Mouse (Mus musculus): ENCODE data around the gene Vsx2. TPM values are rescaled to one million over a fixed set of nuclear protein-coding genes. Genes with fewer than 3 reads are reported as not detected.
"Not testable (repeated sequence)": the region's sequence is repeated elsewhere in the genome, so short reads cannot be mapped to it uniquely, and the experiment has no call there.

Gene Vsx2
- not detected for total RNA-seq (2021)
- long read RNA-seq, experiment 1, result 0 reads
- long read RNA-seq, experiment 2, result 0 reads

DNA sequence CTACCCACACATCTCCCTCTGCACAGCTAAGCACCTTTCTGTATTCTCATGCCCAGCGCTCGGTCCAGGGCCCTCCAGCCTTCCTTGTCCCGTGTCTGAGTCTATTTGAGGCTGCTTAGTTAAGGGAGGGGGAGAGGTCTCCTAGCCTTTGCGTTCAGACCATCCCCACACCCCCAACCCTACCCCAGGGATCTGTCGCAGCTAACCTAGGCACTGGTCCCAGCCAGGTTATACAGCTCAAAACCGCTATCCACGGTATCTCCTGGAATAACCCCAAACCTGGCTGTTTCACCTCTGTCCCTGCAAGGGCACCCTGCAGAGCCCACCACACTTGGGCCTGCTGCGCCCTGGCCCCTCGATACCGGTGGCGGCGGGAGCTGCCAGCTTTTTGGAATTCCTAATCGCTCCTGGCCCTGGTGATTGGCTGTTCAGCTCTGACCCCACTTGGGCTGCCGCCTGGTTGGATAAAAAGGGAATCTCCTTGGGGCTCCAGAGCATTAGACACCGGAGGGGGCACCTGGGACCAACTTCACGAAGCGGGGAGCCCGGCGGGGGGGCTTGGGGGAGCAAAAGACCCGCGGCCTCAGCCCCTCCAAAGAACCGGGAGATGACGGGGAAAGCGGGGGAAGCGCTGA, at the start of gene Vsx2:
Gene Vsx2, plus strand, starts transcription at position 427 of the 635 bp plus-strand sequence.
- no peak within 1 kb of the TSS for H3K4me3 ChIP-seq

GRCm38 (mm10) chr12:84523728-84524127, 45.8 kb upstream of the Vsx2 start:
- H3K4me3 ChIP-seq, result no peak overlapping the region
- TF ChIP-seq CTCF (IDR thresholded peaks at IDR 0.05), result no peak
- intact Hi-C loops (cut with DNase I), result no loop called here
- no peak for DNase-seq
- no peak overlapping the region for H3K27ac ChIP-seq

More for the DNA sequence above, at the start of gene Vsx2:
- TF ChIP-seq CTCF (IDR thresholded peaks at IDR 0.05), result no peak
- DNase-seq, result no peak
- intact Hi-C loops (cut with DNase I), result no loop called here
- H3K27ac ChIP-seq, result no peak within 1 kb of the TSS

DNA sequence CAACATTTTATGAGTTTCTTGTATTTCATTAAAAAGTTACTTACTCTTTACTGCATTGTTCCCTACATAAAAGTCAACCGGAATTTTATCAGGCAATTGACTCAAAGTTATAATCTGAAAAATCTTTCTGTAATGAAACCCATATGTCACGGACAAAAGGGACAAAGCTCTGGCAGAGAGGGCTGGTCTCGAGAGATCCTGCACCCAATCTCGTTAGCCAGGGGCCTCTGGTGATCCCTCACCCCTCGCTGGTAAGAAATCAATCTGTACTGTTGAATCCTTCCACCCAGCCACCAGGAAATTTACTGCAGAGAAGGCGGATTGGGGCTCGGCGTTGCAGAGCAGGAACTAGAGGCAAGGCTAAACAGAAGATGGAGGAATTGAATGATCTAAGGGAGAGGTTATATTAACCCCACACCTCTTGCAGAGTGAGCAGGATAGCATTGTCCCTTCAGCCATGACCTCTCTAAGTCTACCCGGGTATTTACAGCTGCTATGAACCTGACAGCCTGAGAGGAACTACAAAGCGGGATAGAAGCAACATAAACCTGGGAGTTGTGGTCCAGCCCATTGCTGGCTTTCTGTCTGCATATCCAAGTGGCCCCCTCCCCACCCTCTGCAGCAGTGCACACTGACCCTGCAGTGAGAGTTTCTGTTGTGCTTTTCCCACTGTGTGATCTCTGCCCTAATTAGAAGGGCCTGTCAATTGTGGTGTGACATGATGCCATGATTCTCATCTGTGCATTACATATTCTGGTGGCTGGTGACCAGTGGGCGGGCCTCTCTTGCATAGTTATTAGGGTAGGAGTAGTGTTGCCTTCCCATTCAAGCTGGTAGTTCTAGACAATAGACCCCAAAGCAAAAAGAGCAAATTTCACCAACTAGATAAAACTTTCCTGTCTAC, 45.2 kb upstream of the Vsx2 start:
- no peak overlapping the region for H3K4me3 ChIP-seq
- intact Hi-C loops (cut with DNase I), result no loop called here
- no peak for TF ChIP-seq CTCF (IDR thresholded peaks at IDR 0.05)
- H3K27ac ChIP-seq, result no peak overlapping the region
- no peak for DNase-seq

DNA sequence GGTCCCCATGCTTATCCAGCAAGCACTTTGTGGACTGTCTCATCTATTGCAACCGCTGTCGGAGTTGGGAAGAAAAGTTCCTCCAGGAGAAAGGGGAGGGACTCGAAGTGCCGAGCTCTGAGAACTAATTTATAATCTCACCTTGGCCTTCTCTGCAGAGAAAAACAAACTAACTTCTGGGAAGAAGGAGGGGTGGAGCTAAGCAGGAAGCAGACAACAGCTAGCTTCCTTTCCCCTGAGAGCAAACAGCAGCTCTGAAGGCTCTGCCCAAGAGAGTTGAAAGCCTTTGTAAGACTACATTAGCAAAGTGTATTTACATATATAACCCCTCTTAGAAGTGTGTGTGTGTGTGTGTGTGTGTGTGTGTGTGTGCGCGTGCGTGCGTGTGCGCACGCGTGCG, 44.1 kb upstream of the Vsx2 start:
- no peak for TF ChIP-seq CTCF (IDR thresholded peaks at IDR 0.05)
- no peak for DNase-seq
- no peak overlapping the region for H3K4me3 ChIP-seq
- no peak overlapping the region for H3K27ac ChIP-seq
- intact Hi-C loops (cut with DNase I), result no loop called here

GRCm38 (mm10) chr12:84530426-84530825, 39.1 kb upstream of the Vsx2 start:
- intact Hi-C loops (cut with DNase I), result no loop called here
- Histone ChIP-seq H3K27ac (no peak overlapping the region), H3K4me3 (no peak overlapping the region)
- TF ChIP-seq CTCF (IDR thresholded peaks at IDR 0.05), result no peak
- no peak for DNase-seq

DNA sequence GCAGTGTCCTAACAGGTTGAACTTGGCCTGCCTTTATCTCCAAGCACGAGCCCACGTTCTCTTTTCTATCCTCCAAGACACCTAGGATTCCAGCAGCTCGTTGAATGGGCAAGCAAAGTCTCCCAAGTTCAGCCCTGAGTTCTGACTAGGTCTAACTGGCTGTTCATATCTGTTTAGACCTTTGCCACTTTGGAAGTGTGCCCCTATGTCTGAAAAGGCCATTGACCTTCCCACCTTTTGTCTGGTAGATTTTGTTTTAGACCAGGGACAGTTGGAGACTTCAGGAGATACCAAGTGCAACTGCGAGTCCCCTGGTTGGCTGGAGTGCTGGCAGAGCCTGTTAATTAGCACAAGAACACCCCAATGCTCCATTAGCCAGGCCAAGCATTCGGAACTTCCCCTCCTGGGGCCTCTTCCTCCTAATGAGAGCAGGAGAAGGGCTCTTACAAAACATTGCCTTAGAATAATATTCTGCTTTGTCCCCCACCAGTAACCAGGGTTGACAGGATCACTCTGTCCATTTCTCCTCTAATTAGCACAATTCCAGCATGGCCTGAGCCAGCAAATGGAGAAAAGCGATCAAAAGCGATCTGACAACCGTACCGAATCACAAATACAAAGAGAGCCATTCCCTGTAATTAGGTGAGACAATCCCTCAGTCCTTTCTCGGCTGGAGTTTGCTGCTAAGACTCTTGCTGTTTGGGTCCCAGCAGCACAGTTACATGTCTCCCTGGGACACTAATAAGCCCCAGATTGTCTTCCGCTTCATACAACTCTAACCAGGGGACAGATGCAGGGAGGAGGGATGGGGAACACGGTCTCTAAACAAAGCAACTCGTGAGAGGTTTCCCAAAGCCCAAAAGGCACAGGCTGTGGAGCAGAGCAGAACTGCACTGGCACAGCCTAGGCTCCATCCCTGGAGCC, 37.4 kb upstream of the Vsx2 start:
- no peak overlapping the region for H3K27ac ChIP-seq
- no peak for TF ChIP-seq CTCF (IDR thresholded peaks at IDR 0.05)
- DNase-seq, result no peak
- intact Hi-C loops (cut with DNase I), result no loop called here
- H3K4me3 ChIP-seq, result no peak overlapping the region

- Histone ChIP-seq H3K4me3 (no peak overlapping the region), H3K27ac (no peak overlapping the region)
- no peak for TF ChIP-seq CTCF (IDR thresholded peaks at IDR 0.05)
- intact Hi-C loops (cut with DNase I), result no loop called here
- DNase-seq, result no peak
Measured at GRCm38 (mm10) chr12:84532830-84533199, 36.7 kb upstream of the Vsx2 start.

DNA sequence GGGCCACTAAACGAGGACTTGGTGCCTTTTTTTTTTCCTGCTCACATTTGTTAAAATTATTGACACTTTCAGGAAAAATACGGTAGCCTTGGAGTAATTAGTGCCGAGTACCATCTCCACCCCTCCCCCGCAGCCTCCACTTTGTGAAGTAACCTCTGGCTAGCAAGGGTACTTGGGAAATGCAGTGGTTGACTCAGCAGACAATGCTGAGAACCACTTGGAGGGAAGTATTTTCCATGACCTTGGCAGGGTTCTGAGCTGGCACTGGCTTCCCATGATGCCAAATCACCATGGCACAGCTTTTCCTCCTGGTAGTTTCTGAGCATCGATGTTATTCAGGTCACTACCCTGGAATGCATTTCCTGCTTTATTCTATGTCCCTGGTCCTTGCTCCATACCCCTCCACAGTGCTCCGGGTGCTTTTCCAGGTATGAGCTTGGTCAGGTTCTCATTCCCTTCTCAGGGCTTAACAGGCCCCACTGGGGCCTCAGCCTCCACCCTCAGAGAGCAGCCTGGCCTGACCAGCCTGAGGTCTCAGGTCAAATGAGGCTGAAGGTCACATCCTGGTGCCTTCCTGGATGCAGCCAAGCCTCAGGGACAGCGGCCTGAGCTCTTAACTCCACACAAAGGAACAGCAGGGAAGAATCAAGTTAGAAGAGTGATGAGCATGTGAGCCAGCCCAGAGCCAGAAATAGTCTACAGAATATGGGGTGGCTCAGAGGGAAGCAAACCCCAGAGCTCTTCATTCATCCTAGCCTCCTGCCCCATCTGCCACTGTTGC, 35.7 kb upstream of the Vsx2 start:
- no peak overlapping the region for H3K27ac ChIP-seq
- TF ChIP-seq CTCF (IDR thresholded peaks at IDR 0.05), result no peak
- intact Hi-C loops (cut with DNase I), result no loop called here
- H3K4me3 ChIP-seq, result no peak overlapping the region
- DNase-seq, result no peak

DNA sequence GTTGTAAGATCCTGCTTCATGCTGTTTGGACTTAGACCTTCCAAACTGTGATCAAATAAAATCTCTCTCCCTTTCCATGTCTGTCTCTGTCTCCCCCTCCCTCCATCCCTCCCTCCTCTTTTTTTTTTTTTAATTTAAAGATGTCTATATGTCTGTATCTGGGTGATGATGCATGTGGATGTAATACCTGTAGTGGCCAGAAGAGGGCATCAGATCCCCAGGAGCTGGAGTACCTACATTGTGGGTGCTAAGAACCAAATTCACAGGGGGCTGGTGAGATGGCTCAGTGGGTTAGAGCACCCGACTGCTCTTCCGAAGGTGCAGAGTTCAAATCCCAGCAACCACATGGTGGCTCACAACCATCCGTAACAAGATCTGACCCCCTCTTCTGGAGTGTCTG, 30.0 kb upstream of the Vsx2 start:
- TF ChIP-seq CTCF (IDR thresholded peaks at IDR 0.05), result peak; percentile 40
- DNase-seq; H3K4me3 ChIP-seq; H3K27ac ChIP-seq; intact Hi-C loops (cut with DNase I): not testable (repeated sequence)

DNA sequence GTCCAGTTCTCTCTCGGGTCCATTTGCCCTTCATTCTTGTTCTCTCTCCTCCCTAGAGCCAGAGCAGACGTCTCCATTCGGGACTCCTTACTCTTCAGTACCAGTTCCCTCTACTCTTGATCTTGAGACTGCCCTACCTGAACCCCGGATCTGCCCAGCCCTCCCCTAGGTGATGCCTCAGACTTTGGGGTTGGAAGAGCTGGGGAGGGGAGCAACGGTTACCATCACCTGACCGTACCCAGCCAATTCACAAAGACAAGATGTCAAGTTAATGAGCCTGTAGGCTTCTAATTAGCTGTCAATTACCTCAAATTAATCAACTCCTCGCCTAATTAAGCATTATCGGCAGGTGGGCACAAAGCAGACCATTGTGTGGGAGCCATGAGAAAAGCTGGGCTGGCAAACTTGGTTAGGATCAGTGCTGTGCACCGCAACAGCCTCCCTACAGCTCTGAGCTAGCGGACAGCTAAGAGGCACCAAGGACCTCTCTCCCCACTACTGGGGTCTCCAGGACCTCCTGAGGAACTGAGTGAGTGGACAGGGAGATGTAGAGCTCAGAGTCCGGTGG, 28.1 kb upstream of the Vsx2 start:
- no peak for DNase-seq
- Histone ChIP-seq H3K27ac (no peak overlapping the region), H3K4me3 (no peak overlapping the region)
- no peak for TF ChIP-seq CTCF (IDR thresholded peaks at IDR 0.05)
- intact Hi-C loops (cut with DNase I), result no loop called here

GRCm38 (mm10) chr12:84546028-84546427, 23.5 kb upstream of the Vsx2 start:
- no peak overlapping the region for H3K27ac ChIP-seq
- intact Hi-C loops (cut with DNase I), result no loop called here
- H3K4me3 ChIP-seq, result no peak overlapping the region
- peak; percentile 62 for DNase-seq
- TF ChIP-seq CTCF (IDR thresholded peaks at IDR 0.05), result no peak; the same call in 1 of the 2 replicates

Measured in gastrocnemius, adult 2 months (tissue).